Mouse (Mus musculus): ENCODE data around the gene Hap1.

The Hap1 gene

GRCm38 (mm10) chr11:100355972-100356818, at the start of gene Hap1:
Gene Hap1 (minus strand): TSS chr11:100356128.
- peak; percentile 47 for DNase-seq (ENCODE audit: low spot score)

GRCm38 (mm10) chr11:100404456-100405074, 48.6 kb upstream of the Hap1 start:
- DNase-seq (ENCODE audit: low spot score), result no peak

- DNase-seq (ENCODE audit: low spot score), result no peak
Measured at GRCm38 (mm10) chr11:100403445-100404134, 47.7 kb upstream of the Hap1 start.

GRCm38 (mm10) chr11:100402682-100403081, 46.8 kb upstream of the Hap1 start:
- DNase-seq (ENCODE audit: low spot score), result no peak

- DNase-seq (ENCODE audit: low spot score), result no peak
Measured at GRCm38 (mm10) chr11:100402240-100402639, 46.3 kb upstream of the Hap1 start.

GRCm38 (mm10) chr11:100400842-100401241, 44.9 kb upstream of the Hap1 start:
- DNase-seq (ENCODE audit: low spot score), result no peak

GRCm38 (mm10) chr11:100399727-100400538, 44.0 kb upstream of the Hap1 start:
- no peak for DNase-seq (ENCODE audit: low spot score)

GRCm38 (mm10) chr11:100399320-100399719, 43.4 kb upstream of the Hap1 start:
- DNase-seq (ENCODE audit: low spot score), result peak; percentile 43

GRCm38 (mm10) chr11:100398517-100398916, 42.6 kb upstream of the Hap1 start:
- DNase-seq (ENCODE audit: low spot score), result no peak

GRCm38 (mm10) chr11:100397600-100398389, 41.9 kb upstream of the Hap1 start, which contains the start of gene Jup:
Gene Jup (minus strand): TSS chr11:100397763.
- DNase-seq (ENCODE audit: low spot score), result peak; percentile 92

GRCm38 (mm10) chr11:100396886-100397599, 41.1 kb upstream of the Hap1 start:
- no peak for DNase-seq (ENCODE audit: low spot score)

GRCm38 (mm10) chr11:100395861-100396631, 40.1 kb upstream of the Hap1 start:
- DNase-seq (ENCODE audit: low spot score), result no peak

- DNase-seq (ENCODE audit: low spot score), result no peak
Measured at GRCm38 (mm10) chr11:100395200-100395599, 39.3 kb upstream of the Hap1 start.

- DNase-seq (ENCODE audit: low spot score), result no peak
Measured at GRCm38 (mm10) chr11:100394353-100395074, 38.6 kb upstream of the Hap1 start.

GRCm38 (mm10) chr11:100393733-100394132, 37.8 kb upstream of the Hap1 start:
- DNase-seq (ENCODE audit: low spot score), result peak; percentile 37

- no peak for DNase-seq (ENCODE audit: low spot score)
Measured at GRCm38 (mm10) chr11:100392958-100393357, 37.0 kb upstream of the Hap1 start.

- no peak for DNase-seq (ENCODE audit: low spot score)
Measured at GRCm38 (mm10) chr11:100391884-100392345, 36.0 kb upstream of the Hap1 start.

GRCm38 (mm10) chr11:100391081-100391883, 35.4 kb upstream of the Hap1 start:
- DNase-seq (ENCODE audit: low spot score), result no peak

Measured in T-cell, adult 2 months (primary cell).